Mouse (Mus musculus) gastrocnemius, adult 18-20 months (tissue): Measurements from ENCODE around the gene Zfp114. TPM values are rescaled to one million over a fixed set of nuclear protein-coding genes. Genes with fewer than 3 reads are reported as not detected.

Experiments
- total RNA-seq, 2 experiments: library from RNA; stranded (reverse); gene quantifications; 2 replicates each; pipeline ENCODE4 v1.2.3; 2021

Zfp114 gene
- total RNA-seq, 2 experiments from 2014 or later: 0.07 to 0.28 TPM

Other genes starting within 250 kb of the Zfp114 start
- not detected for gene Vmn1r179, start 248.1 kb upstream of the Zfp114 start, total RNA-seq
- gene Vmn1r180, start 224.4 kb upstream of the Zfp114 start, total RNA-seq: not detected
- gene Vmn1r181, start 200.4 kb upstream of the Zfp114 start, total RNA-seq: not detected
- not detected for gene V1rd19, start 173.4 kb upstream of the Zfp114 start, total RNA-seq
- not detected for gene Vmn1r183, start 121.8 kb upstream of the Zfp114 start, total RNA-seq
- 10 to 100 TPM; 17.1 to 17.2 TPM for gene Zfp180, start 93.1 kb upstream of the Zfp114 start, total RNA-seq
- gene Zfp112, start 62.7 kb upstream of the Zfp114 start, total RNA-seq: 1 to 10 TPM; 5.3 to 5.7 TPM
- gene Zfp235, start 40.9 kb upstream of the Zfp114 start, total RNA-seq: 1 to 10 TPM; 3.5 TPM
- 1 to 10 TPM; 2.3 to 2.4 TPM for gene Zfp111, start 36.4 kb downstream of the Zfp114 start, total RNA-seq
- 1 to 10 TPM; 2.4 to 2.6 TPM for gene Zfp109, start 62.5 kb downstream of the Zfp114 start, total RNA-seq
- 1 to 10 TPM; 1.8 to 2.1 TPM for gene Zfp108, start 79.7 kb downstream of the Zfp114 start, total RNA-seq
- 1 to 10 TPM; 7.0 TPM for gene Zfp93, start 95.4 kb downstream of the Zfp114 start, total RNA-seq
- gene Zfp61, start 126.2 kb downstream of the Zfp114 start, total RNA-seq: 1 to 10 TPM; 2.2 to 2.6 TPM
- 1 to 10 TPM; 1.7 to 2.1 TPM for gene Zfp94, start 141.6 kb downstream of the Zfp114 start, total RNA-seq
- gene Tescl, start 158.9 kb downstream of the Zfp114 start, total RNA-seq: not detected
- not detected for gene Lypd5, start 174.1 kb downstream of the Zfp114 start, total RNA-seq
- gene Kcnn4, start 195.2 kb downstream of the Zfp114 start, total RNA-seq: under 1 TPM; 0.46 to 0.50 TPM
- gene Smg9, start 224.6 kb downstream of the Zfp114 start, total RNA-seq: 10 to 100 TPM; 10.3 to 11.0 TPM